Mouse (Mus musculus): Measurements from ENCODE around the gene Foxr2. TPM values are rescaled to one million over a fixed set of nuclear protein-coding genes. Genes with fewer than 3 reads are reported as not detected.

Gene Foxr2
- 0.10 and 0.21 TPM in 2 replicates for polyA plus RNA-seq (2016; fragmentation: Nextera tagmentation; extraction: Ambion mirVana)

DNA sequence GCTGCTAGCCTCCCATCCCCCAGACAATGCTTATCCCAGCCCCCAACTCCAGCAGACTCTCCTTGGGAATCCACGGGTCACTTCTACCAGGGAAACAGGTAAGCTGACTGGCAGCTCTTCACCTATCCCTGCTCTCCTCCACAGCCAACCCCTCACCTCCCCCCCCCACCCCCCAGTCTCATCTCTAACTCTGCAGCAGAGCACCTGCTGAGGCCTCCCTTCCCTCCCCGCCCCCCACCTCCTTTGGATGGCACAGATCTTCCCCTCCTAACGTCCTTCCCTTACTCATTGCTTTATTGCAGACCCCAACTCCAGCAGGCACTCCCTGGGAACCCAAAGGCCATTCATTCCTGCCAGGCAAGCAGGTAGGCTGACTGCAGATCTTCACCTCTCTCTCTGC is at the start of gene Foxr2:
TSS of gene Foxr2 (plus strand) at position 301 of the 400 bp plus-strand sequence.
- no peak within 1 kb of the TSS for H3K4me3 ChIP-seq
- no peaks in the 10 kb centered on the region for H3K9me3 ChIP-seq
- WGBS = 17% methylated on average over 2 of the region's 3 CpGs
- no peak within 1 kb of the TSS for H3K27ac ChIP-seq (replicated peaks)
- H3K36me3 ChIP-seq (replicated peaks) = no peaks in the 10 kb centered on the region
- no peak for DNase-seq (ENCODE audit: low spot score)
- H3K4me1 ChIP-seq = peaks cover 6% of the 10 kb centered on the region; the same call in 1 of the 2 replicates
- peaks cover 49% of the 10 kb centered on the region for H3K27me3 ChIP-seq (replicated peaks; ENCODE audit: low read depth, poor library complexity, severe bottlenecking)

DNA sequence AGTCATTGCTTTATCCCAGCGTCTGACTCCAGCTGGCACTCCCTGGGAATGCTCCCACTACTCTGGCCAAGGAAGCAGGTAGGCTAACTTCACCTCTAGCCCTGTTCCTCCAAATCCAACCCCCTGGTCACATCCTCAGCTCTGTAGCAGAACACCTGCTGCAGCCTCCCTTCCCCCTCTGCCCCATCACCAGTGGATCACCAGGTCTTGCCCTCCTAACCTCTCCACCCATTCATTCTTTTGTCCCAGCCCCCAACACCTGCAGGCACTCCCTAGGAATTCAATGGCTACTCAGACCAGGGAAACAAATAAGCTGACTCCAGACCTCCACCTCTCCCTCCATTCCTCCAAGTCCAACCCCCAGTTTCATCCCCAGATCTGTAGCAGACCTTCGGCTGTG is 427 bp downstream of the Foxr2 start:
- no peaks in the 10 kb centered on the region for H3K9me3 ChIP-seq
- peaks cover 45% of the 10 kb centered on the region for H3K27me3 ChIP-seq (replicated peaks; ENCODE audit: low read depth, poor library complexity, severe bottlenecking)
- H3K4me3 ChIP-seq = no peak overlapping the region
- 40% methylated on average over 2 of the region's 2 CpGs for WGBS
- H3K4me1 ChIP-seq = peaks cover 6% of the 10 kb centered on the region; the same call in 1 of the 2 replicates
- no peak for DNase-seq (ENCODE audit: low spot score)
- H3K36me3 ChIP-seq (replicated peaks) = no peaks in the 10 kb centered on the region
- no peak overlapping the region for H3K27ac ChIP-seq (replicated peaks)

DNA sequence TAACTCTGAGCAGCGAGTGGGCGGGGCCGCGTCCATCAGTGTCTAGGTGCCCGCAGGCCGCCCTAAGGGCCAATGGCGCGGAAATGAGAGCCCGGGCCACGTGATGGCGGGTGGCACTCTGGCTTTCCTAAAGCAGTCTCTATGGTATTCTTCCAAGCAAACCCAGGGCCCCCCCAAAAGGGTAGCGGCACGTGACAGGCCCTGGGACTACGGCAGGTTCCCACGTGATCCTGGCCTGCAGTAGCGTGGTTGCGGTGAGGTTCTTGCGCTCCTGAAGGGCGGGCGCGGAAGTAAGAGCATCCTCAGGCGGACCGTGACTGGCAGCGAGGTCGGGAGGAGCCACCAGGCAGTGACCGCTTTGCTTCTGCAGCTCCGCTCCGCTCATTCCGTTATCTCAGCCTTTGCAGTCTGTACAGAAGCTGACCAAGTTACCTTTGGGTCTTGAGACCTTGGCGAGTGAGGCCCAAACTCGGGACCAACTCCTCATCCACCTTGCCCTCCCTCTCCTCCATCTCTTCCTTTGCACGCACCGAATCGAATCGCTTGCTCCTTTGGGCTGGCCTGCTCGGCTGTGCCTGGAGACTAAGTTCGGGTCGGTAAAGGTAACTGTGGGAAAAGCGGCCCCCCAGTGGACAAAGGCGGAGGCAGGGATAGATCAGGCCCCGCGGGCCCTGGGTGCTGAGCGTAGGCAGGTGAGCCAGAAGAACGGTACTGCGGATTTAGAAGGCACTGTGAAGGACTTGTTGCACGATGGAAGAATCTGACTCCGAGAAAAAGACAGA is 21.3 kb downstream of the Foxr2 start, which contains the start of gene Rragb:
TSS of gene Rragb (plus strand) at position 248 of the 782 bp plus-strand sequence.
- H3K4me3 ChIP-seq = peak within 1 kb of the TSS; percentile 64
- H3K9me3 ChIP-seq = no peaks in the 10 kb centered on the region
- DNase-seq (ENCODE audit: low spot score) = peak; percentile 88
- peak within 1 kb of the TSS; percentile 78 for H3K27ac ChIP-seq (replicated peaks)
- 15% methylated on average over 47 of the region's 47 CpGs for WGBS
- no peaks in the 10 kb centered on the region for H3K36me3 ChIP-seq (replicated peaks)
- H3K27me3 ChIP-seq (replicated peaks; ENCODE audit: low read depth, poor library complexity, severe bottlenecking) = peaks cover 54% of the 10 kb centered on the region
- H3K4me1 ChIP-seq = no peaks in the 10 kb centered on the region

DNA sequence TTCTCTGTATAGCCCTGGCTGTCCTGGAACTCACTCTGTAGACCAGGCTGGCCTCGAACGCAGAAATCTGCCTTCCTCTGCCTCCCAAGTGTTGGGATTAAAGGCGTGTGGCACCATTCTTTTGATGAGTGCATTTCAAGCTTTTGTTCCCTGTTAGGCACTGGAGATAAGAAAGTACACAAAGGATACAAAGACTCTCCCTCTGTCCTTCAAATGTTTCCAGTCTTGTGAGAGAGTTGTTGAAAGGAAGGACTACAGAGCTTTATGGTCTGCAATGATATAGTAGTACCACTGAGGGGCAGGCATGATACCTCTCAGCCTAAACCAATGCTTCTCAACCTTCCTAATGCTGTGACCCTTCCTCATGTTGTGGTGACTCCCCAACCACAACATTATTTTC is 24.1 kb downstream of the Foxr2 start:
- no peaks in the 10 kb centered on the region for H3K9me3 ChIP-seq
- no peak for DNase-seq (ENCODE audit: low spot score)
- no peaks in the 10 kb centered on the region for H3K4me1 ChIP-seq
- no peaks in the 10 kb centered on the region for H3K36me3 ChIP-seq (replicated peaks)
- no peak overlapping the region for H3K4me3 ChIP-seq
- peaks cover 42% of the 10 kb centered on the region for H3K27me3 ChIP-seq (replicated peaks; ENCODE audit: low read depth, poor library complexity, severe bottlenecking)
- no peak overlapping the region for H3K27ac ChIP-seq (replicated peaks)
- WGBS = 78% methylated on average over 3 of the region's 3 CpGs

DNA sequence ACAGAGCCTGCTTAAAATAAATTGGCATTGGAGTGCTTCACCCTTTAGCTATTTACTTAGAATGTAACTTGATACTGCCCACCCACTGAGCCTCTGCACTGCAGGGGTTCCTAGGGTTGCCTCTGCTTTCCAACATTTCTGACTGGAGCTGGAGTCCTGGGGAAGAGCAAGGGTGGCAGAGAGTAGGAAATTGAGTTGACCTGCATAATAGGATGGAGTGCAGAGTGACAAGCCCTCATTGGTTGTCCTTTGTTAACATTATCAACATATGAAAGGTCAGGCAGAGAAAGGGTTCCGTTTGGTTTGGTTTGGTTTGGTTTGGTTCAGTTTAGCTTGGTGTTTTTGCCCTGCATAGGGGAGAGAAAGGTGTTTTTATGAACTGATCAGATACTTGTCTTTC is 33.2 kb downstream of the Foxr2 start:
- no peaks in the 10 kb centered on the region for H3K4me1 ChIP-seq

DNA sequence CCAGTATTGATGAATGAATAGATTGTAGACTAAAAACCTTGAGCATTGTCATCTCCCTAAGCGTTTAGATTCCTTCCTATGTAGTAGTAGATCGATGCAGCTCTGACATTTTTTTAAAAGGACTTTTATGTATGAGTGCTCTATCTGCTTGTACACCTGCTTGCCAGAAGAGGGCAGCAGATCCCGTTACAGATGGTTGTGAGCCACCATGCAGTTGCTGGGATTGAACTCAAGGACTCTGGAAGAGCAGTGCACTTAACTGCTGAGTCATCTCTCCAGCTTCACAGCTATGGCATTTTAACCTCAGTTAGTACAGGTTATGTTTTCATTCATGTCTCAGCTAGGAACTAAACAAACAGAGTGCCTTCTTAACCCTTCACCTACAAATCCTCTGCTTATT is 36.7 kb downstream of the Foxr2 start:
- no peaks in the 10 kb centered on the region for H3K4me1 ChIP-seq
- no peak overlapping the region for H3K27ac ChIP-seq (replicated peaks)
- 53% methylated on average over 3 of the region's 3 CpGs for WGBS
- peaks cover 4% of the 10 kb centered on the region; the same call in 1 of the 2 replicates for H3K36me3 ChIP-seq (replicated peaks)
- H3K4me3 ChIP-seq = no peak overlapping the region
- no peaks in the 10 kb centered on the region for H3K9me3 ChIP-seq
- peak; percentile 23 for DNase-seq (ENCODE audit: low spot score)
- H3K27me3 ChIP-seq (replicated peaks; ENCODE audit: low read depth, poor library complexity, severe bottlenecking) = no peaks in the 10 kb centered on the region; the same call in 1 of the 2 replicates

More for the DNA sequence above, 33.2 kb downstream of the Foxr2 start:
- no peak for DNase-seq (ENCODE audit: low spot score)
- H3K27me3 ChIP-seq (replicated peaks; ENCODE audit: low read depth, poor library complexity, severe bottlenecking) = no peaks in the 10 kb centered on the region; the same call in 1 of the 2 replicates
- no peaks in the 10 kb centered on the region for H3K9me3 ChIP-seq
- no peak overlapping the region for H3K4me3 ChIP-seq
- H3K36me3 ChIP-seq (replicated peaks) = no peaks in the 10 kb centered on the region
- WGBS = 22% methylated on average over 1 of the region's 1 CpGs
- H3K27ac ChIP-seq (replicated peaks) = no peak overlapping the region

DNA sequence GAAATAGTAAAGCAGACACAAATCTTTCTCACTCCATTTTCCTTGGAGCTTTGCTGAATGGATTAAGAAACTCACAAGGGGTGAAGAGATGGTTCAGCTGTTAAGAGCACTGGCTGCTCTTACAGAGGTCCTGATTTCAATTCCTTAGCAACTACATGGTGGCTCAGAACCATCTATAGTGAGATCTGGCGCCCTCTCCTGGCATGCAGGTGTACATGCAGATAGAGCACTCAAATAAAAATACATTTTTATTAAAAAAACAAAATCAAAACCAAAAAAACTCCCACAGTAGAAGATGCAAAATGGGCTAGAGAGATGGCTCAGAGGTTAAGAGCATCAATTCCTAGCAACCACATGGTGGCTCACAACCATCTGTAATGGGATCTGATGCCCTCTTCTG is 56.2 kb downstream of the Foxr2 start:
- WGBS = 11% methylated on average over 1 of the region's 1 CpGs
- peak; percentile 9 for DNase-seq (ENCODE audit: low spot score)
- no peaks in the 10 kb centered on the region for H3K27me3 ChIP-seq (replicated peaks; ENCODE audit: low read depth, poor library complexity, severe bottlenecking)

DNA sequence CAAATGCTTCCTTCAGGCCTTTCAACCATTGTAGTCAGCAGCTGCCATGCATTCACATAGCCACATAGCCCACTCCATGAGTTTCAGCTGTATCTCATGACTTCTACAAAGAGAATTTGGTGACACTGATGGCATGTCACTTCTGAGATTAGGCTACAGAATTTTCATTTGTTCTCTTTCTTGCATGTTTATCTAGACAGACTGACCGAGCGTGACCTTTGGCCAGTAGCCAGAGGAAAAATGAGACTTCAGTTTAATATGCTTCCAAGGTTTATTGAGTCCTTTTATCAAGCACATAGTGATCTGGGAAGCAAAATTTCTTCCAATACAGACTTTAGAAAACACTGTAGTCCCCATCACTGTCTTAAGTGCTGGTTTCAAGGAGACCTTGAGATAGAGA is 63.6 kb downstream of the Foxr2 start:
- H3K9me3 ChIP-seq = no peaks in the 10 kb centered on the region
- no peak overlapping the region for H3K27ac ChIP-seq (replicated peaks)
- H3K4me3 ChIP-seq = no peak overlapping the region
- H3K36me3 ChIP-seq (replicated peaks) = no peaks in the 10 kb centered on the region
- no peak for DNase-seq (ENCODE audit: low spot score)
- WGBS = 84% methylated on average over 2 of the region's 2 CpGs
- no peaks in the 10 kb centered on the region for H3K27me3 ChIP-seq (replicated peaks; ENCODE audit: low read depth, poor library complexity, severe bottlenecking)
- H3K4me1 ChIP-seq = no peaks in the 10 kb centered on the region

More for the DNA sequence above, 56.2 kb downstream of the Foxr2 start:
- Histone ChIP-seq H3K9me3 (no peaks in the 10 kb centered on the region), H3K27ac (replicated peaks) (no peak overlapping the region), H3K4me1 (no peaks in the 10 kb centered on the region), H3K4me3 (no peak overlapping the region), H3K36me3 (replicated peaks) (no peaks in the 10 kb centered on the region)

Other genes starting within 250 kb of the Foxr2 start
- 3.7 and 4.0 TPM in 2 replicates for gene Usp51, start 112.3 kb upstream of the Foxr2 start, polyA plus RNA-seq (2016; fragmentation: Nextera tagmentation; extraction: Ambion mirVana)
- 66.0 and 66.1 TPM in 2 replicates for gene Mageh1, start 81.2 kb upstream of the Foxr2 start, polyA plus RNA-seq (2016; fragmentation: Nextera tagmentation; extraction: Ambion mirVana)
- 5.4 and 5.9 TPM in 2 replicates for gene Rragb, start 21.2 kb downstream of the Foxr2 start, polyA plus RNA-seq (2016; fragmentation: Nextera tagmentation; extraction: Ambion mirVana)
- gene Klf8, start 118.7 kb downstream of the Foxr2 start, polyA plus RNA-seq (2016; fragmentation: Nextera tagmentation; extraction: Ambion mirVana) = 0.77 and 1.1 TPM in 2 replicates